Mouse (Mus musculus): ENCODE data around the gene Map3k14. TPM values are rescaled to one million over a fixed set of nuclear protein-coding genes. Genes with fewer than 3 reads are reported as not detected.

Map3k14 gene
- polyA plus RNA-seq, 1 experiment from 2014 or later: 3.8 TPM

DNA sequence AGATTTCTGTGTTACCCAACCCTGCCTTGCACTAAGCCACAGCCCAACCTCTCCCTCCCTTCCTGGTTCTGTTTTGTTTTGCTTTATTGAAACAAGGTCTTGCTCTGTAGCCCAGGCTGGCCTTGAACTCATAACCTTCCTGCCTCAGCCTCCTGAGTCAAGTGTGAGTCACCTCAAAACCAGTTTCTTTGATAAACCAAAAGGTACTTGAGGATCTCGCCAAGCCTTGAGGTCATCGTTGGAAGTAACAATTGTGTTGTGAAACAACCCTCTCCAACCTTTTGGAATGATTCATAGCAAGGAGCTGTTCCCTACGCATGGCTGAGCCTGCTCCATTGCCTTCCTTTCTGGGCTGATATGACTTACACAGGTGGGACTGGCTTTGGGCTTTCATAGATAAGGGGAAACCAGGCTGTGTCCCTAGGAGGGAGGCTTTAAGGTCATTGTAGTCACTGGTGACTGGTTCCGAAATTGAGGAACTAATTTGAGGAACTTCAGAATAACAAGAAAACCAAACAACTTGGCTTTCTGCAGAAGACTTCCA is 9.3 kb downstream of the Map3k14 start:
- 0 out of 2 replicates have a peak, but pooled peaks cover under 1% of the 10 kb centered on the region for H3K4me1 ChIP-seq (replicated peaks; ENCODE audit: control insufficient read depth, insufficient read depth, low read length)
- WGBS: 90% methylated on average over 4 of the region's 4 CpGs
- no peak overlapping the region for H3K4me2 ChIP-seq (ENCODE audit: low read depth, low read length, severe bottlenecking)
- H3K4me3 ChIP-seq (ENCODE audit: low read depth, low read length): no peak overlapping the region
- H3K27me3 ChIP-seq (ENCODE audit: control insufficient read depth, insufficient read depth, low read length): no peaks in the 10 kb centered on the region
- DNase-seq (ENCODE audit: low spot score) (no peak), ATAC-seq (replicated peaks; ENCODE audit: low FRiP score) (no peak)
- H3K9me3 ChIP-seq (ENCODE audit: control insufficient read depth, low read length): no peaks in the 10 kb centered on the region
- no peak overlapping the region for H3K9ac ChIP-seq (ENCODE audit: low read length)
- H3K27ac ChIP-seq (ENCODE audit: low read depth, low read length): no peak overlapping the region
- H3K36me3 ChIP-seq (ENCODE audit: control insufficient read depth, insufficient read depth, low read length): no peaks in the 10 kb centered on the region; the same call in 1 of the 2 replicates

DNA sequence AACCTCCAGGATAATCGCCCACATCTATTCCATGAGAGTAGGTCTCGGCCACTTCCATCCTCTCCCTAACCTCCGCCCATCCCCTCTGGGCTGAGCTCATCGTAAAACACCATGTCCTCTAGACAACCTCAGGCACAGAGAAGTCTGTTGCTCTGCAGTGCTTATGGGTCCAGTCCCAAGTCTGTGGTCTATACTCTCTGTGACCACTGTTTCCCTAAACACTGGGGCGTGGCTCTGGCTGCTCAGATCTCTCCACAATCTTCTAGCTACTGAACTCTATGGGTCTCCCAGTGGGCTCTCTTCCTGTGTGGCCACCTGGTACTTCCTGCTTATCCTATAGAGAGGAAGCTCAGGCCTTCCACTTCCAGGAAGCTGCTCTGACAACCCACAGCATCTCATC is 13.7 kb downstream of the Map3k14 start:
- Histone ChIP-seq H3K4me2 (ENCODE audit: low read depth, low read length, severe bottlenecking) (no peak overlapping the region), H3K4me3 (ENCODE audit: low read depth, low read length) (no peak overlapping the region), H3K9me3 (ENCODE audit: control insufficient read depth, low read length) (no peaks in the 10 kb centered on the region), H3K4me1 (replicated peaks; ENCODE audit: control insufficient read depth, insufficient read depth, low read length) (0 out of 2 replicates have a peak, but pooled peaks cover 3% of the 10 kb centered on the region), H3K36me3 (ENCODE audit: control insufficient read depth, insufficient read depth, low read length) (no peaks in the 10 kb centered on the region), H3K27ac (ENCODE audit: low read depth, low read length) (no peak overlapping the region), H3K27me3 (ENCODE audit: control insufficient read depth, insufficient read depth, low read length) (no peaks in the 10 kb centered on the region), H3K9ac (ENCODE audit: low read length) (no peak overlapping the region)
- 86% methylated on average over 5 of the region's 5 CpGs for WGBS
- DNase-seq (ENCODE audit: low spot score) (no peak), ATAC-seq (replicated peaks; ENCODE audit: low FRiP score) (no peak)

DNA sequence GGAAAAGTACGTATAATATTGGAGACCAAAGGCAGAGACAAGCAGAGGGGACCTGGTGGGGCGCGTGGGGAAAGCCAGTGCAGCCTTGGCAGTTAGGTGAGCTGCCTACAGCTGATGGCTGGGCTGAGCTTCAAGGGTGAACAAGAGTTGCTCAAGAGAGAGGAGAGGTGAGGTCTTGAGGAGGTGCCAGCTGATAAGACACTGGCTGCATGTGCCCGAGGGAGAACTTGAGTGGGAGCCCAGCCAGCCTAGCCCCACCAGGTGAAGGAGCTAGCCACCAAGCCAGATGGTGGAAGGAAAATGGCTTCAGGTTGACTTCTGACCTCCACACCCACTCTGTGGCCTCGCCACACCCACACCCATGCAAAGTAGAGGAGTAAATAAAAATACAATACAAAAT is 14.9 kb downstream of the Map3k14 start:
- H3K4me2 ChIP-seq (ENCODE audit: low read depth, low read length, severe bottlenecking): no peak overlapping the region
- H3K9ac ChIP-seq (ENCODE audit: low read length): no peak overlapping the region
- H3K36me3 ChIP-seq (ENCODE audit: control insufficient read depth, insufficient read depth, low read length): no peaks in the 10 kb centered on the region
- H3K27me3 ChIP-seq (ENCODE audit: control insufficient read depth, insufficient read depth, low read length): no peaks in the 10 kb centered on the region
- 87% methylated on average over 5 of the region's 5 CpGs for WGBS
- H3K9me3 ChIP-seq (ENCODE audit: control insufficient read depth, low read length): no peaks in the 10 kb centered on the region
- no peak overlapping the region for H3K4me3 ChIP-seq (ENCODE audit: low read depth, low read length)
- H3K4me1 ChIP-seq (replicated peaks; ENCODE audit: control insufficient read depth, insufficient read depth, low read length): 0 out of 2 replicates have a peak, but pooled peaks cover 3% of the 10 kb centered on the region
- no peak for ATAC-seq (replicated peaks; ENCODE audit: low FRiP score)
- no peak for DNase-seq (ENCODE audit: low spot score)
- no peak overlapping the region for H3K27ac ChIP-seq (ENCODE audit: low read depth, low read length)

DNA sequence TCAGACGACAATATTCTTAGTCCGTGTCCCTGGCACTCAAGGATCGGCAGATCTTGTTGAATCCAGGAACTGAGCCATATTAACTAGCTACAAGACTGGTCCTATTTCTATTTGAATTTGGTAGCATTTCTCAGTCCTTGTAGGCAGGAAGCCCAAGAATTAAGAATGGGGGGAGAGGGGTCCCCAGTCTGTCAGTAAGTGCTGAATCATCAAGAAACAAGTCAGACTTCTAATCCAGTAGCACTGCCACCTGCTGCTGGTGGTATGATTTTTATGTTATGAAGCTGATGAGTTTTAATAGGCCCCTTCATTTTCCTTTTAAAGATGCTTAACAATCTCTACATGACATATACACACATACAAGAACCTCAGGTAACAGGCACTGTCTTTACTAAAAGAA is 16.9 kb downstream of the Map3k14 start:
- no peaks in the 10 kb centered on the region for H3K27me3 ChIP-seq (ENCODE audit: control insufficient read depth, insufficient read depth, low read length)
- no peak overlapping the region for H3K9ac ChIP-seq (ENCODE audit: low read length)
- H3K27ac ChIP-seq (ENCODE audit: low read depth, low read length): no peak overlapping the region
- H3K36me3 ChIP-seq (ENCODE audit: control insufficient read depth, insufficient read depth, low read length): no peaks in the 10 kb centered on the region
- 93% methylated on average over 3 of the region's 3 CpGs for WGBS
- no peak for ATAC-seq (replicated peaks; ENCODE audit: low FRiP score)
- 0 out of 2 replicates have a peak, but pooled peaks cover 3% of the 10 kb centered on the region for H3K4me1 ChIP-seq (replicated peaks; ENCODE audit: control insufficient read depth, insufficient read depth, low read length)
- no peak for DNase-seq (ENCODE audit: low spot score)
- H3K9me3 ChIP-seq (ENCODE audit: control insufficient read depth, low read length): no peaks in the 10 kb centered on the region
- no peak overlapping the region for H3K4me3 ChIP-seq (ENCODE audit: low read depth, low read length)
- H3K4me2 ChIP-seq (ENCODE audit: low read depth, low read length, severe bottlenecking): no peak overlapping the region

DNA sequence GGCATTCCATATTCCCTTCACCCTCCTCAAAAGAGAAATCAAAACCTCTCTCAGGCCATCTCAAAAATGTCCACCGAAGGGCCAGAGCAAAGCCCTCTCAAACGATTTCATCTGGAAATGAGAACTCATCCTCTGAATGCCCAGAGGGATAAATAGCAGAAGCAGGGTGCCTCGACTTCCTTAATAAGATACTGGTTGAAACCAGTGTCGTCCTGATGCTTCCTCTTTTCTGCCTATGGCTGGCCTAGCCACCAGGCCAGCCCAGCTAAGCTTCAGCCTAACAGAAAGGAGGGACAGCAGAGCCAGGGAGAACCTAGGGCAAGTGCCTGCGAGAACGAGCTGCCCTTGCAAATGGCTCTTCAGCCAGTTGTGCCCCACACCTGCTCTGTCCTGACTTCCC is 17.8 kb downstream of the Map3k14 start:
- no peak for ATAC-seq (replicated peaks; ENCODE audit: low FRiP score)
- H3K27ac ChIP-seq (ENCODE audit: low read depth, low read length): no peak overlapping the region; the same call in 1 of the 2 replicates
- H3K4me3 ChIP-seq (ENCODE audit: low read depth, low read length): no peak overlapping the region
- no peaks in the 10 kb centered on the region for H3K36me3 ChIP-seq (ENCODE audit: control insufficient read depth, insufficient read depth, low read length)
- H3K9ac ChIP-seq (ENCODE audit: low read length): no peak overlapping the region
- no peaks in the 10 kb centered on the region for H3K9me3 ChIP-seq (ENCODE audit: control insufficient read depth, low read length)
- H3K27me3 ChIP-seq (ENCODE audit: control insufficient read depth, insufficient read depth, low read length): no peaks in the 10 kb centered on the region
- no peak for DNase-seq (ENCODE audit: low spot score)
- H3K4me2 ChIP-seq (ENCODE audit: low read depth, low read length, severe bottlenecking): no peak overlapping the region
- 0 out of 2 replicates have a peak, but pooled peaks cover 3% of the 10 kb centered on the region for H3K4me1 ChIP-seq (replicated peaks; ENCODE audit: control insufficient read depth, insufficient read depth, low read length)
- 62% methylated on average over 4 of the region's 6 CpGs for WGBS

DNA sequence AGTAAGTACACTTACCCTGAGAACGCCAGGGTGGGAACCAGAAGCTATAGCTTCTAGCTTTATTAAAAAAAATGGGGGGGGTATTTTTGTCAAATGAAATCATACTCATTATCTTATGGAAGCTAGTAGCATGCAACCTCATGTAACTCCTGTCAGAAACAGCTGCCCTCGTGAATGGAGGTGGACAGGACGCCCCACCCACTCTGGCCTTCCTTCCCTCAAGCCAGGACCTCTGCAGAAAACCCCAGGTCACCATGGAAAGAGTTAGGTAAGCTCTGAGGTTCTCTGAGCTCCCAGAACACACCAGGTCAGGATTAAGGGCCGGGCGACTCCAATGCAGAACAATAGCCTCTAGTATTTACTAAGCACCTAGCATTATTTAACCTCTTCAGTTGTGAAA is 18.4 kb downstream of the Map3k14 start:
- ATAC-seq (replicated peaks; ENCODE audit: low FRiP score): no peak
- Histone ChIP-seq H3K4me1 (replicated peaks; ENCODE audit: control insufficient read depth, insufficient read depth, low read length) (0 out of 2 replicates have a peak, but pooled peaks cover 3% of the 10 kb centered on the region), H3K9ac (ENCODE audit: low read length) (no peak overlapping the region), H3K27ac (ENCODE audit: low read depth, low read length) (no peak overlapping the region), H3K36me3 (ENCODE audit: control insufficient read depth, insufficient read depth, low read length) (no peaks in the 10 kb centered on the region), H3K4me2 (ENCODE audit: low read depth, low read length, severe bottlenecking) (no peak overlapping the region), H3K27me3 (ENCODE audit: control insufficient read depth, insufficient read depth, low read length) (no peaks in the 10 kb centered on the region), H3K4me3 (ENCODE audit: low read depth, low read length) (no peak overlapping the region), H3K9me3 (ENCODE audit: control insufficient read depth, low read length) (no peaks in the 10 kb centered on the region)
- 66% methylated on average over 5 of the region's 5 CpGs for WGBS
- DNase-seq (ENCODE audit: low spot score): no peak

DNA sequence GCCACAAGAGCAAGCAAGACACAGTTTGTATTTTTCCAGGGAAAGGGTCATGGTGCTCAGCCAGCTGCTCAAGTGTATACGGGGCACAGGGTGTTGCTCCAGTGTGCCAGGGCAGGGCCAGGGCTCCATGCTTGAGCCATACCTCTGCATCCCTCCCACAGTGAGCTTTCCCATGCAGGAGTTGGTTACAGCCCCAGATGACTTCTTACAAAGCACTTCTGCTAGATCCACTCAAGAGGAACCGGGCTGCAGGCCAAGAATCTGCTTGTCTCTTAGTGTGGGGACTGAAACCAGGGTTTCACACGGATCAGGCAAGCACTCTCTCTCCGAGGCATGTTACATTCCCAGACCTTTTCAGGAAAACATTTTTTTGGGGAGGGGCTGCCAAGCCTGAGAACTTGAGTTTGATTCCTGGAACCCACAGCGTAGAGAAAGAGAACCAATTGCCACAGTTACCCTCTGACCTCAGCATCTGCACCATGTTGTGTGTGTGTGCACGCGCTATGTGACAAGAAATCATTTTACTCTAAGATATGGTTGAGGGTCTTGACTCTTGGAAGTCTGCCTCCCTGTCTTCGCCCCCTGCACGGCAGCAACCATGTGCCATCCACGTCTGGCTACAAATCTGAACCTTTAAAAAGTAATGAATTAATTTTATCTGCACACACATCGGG is 19.6 kb downstream of the Map3k14 start:
- H3K27me3 ChIP-seq (ENCODE audit: control insufficient read depth, insufficient read depth, low read length): no peaks in the 10 kb centered on the region
- no peak overlapping the region for H3K27ac ChIP-seq (ENCODE audit: low read depth, low read length)
- H3K4me2 ChIP-seq (ENCODE audit: low read depth, low read length, severe bottlenecking): no peak overlapping the region
- no peak for DNase-seq (ENCODE audit: low spot score)
- H3K4me1 ChIP-seq (replicated peaks; ENCODE audit: control insufficient read depth, insufficient read depth, low read length): 0 out of 2 replicates have a peak, but pooled peaks cover 3% of the 10 kb centered on the region
- no peak overlapping the region for H3K9ac ChIP-seq (ENCODE audit: low read length)
- no peaks in the 10 kb centered on the region for H3K36me3 ChIP-seq (ENCODE audit: control insufficient read depth, insufficient read depth, low read length)
- 85% methylated on average over 11 of the region's 11 CpGs for WGBS
- no peaks in the 10 kb centered on the region for H3K9me3 ChIP-seq (ENCODE audit: control insufficient read depth, low read length)
- no peak overlapping the region for H3K4me3 ChIP-seq (ENCODE audit: low read depth, low read length)
- ATAC-seq (replicated peaks; ENCODE audit: low FRiP score): no peak

DNA sequence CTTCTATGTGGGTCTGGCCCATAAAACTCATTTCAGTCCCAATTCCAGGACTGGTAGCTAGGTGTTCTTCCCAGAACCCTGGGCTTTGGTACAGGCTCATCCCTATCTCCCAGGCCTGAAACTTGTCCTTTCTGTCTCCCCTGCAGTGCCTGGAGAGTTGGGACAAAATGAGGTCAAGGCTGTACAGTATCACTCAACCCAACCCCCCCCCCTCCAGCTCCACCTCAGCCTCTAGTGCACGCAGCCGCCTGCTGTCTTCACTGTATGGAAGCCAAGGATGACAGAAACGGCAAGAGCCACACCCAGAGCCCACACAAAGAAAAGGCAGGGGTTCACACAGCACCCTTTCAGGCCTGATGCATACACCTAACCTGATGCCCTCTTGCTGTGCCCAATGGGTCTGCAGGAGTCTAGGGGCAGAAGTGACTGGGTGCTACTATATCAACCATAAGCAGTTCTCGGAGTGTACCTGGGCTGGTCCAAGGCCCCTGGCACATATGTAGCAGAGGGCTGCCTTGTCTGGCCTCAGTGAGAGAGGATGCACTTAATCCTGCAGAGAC is 20.5 kb downstream of the Map3k14 start:
- no peaks in the 10 kb centered on the region for H3K36me3 ChIP-seq (ENCODE audit: control insufficient read depth, insufficient read depth, low read length)
- no peak overlapping the region for H3K9ac ChIP-seq (ENCODE audit: low read length)
- DNase-seq (ENCODE audit: low spot score) (no peak), ATAC-seq (replicated peaks; ENCODE audit: low FRiP score) (no peak)
- no peak overlapping the region for H3K4me3 ChIP-seq (ENCODE audit: low read depth, low read length)
- no peak overlapping the region for H3K27ac ChIP-seq (ENCODE audit: low read depth, low read length)
- H3K27me3 ChIP-seq (ENCODE audit: control insufficient read depth, insufficient read depth, low read length): no peaks in the 10 kb centered on the region
- no peak overlapping the region for H3K4me2 ChIP-seq (ENCODE audit: low read depth, low read length, severe bottlenecking)
- 83% methylated on average over 4 of the region's 4 CpGs for WGBS
- H3K4me1 ChIP-seq (replicated peaks; ENCODE audit: control insufficient read depth, insufficient read depth, low read length): 0 out of 2 replicates have a peak, but pooled peaks cover 3% of the 10 kb centered on the region
- H3K9me3 ChIP-seq (ENCODE audit: control insufficient read depth, low read length): no peaks in the 10 kb centered on the region

All from forebrain, embryonic 11.5 days (tissue).